Mouse (Mus musculus) spleen, postnatal 0 days (tissue): ENCODE results near the gene 4833423E24Rik. TPM values are rescaled to one million over a fixed set of nuclear protein-coding genes. Genes with fewer than 3 reads are reported as not detected.

Experiments
- polyA plus RNA-seq: library from polyadenylated mRNA; unstranded; fragments of >200 nt; fragmentation: Nextera tagmentation; extraction: Ambion mirVana; gene quantifications from 2 replicates; pipeline ENCODE4 v1.2.1, GENCODE M21; 2015

4833423E24Rik gene
- polyA plus RNA-seq = 0.05 TPM in 1 of 2 replicates, not detected in the other

GRCm38 (mm10) chr2:85518879-85519278 lies at the start of gene 4833423E24Rik:
Gene 4833423E24Rik, minus strand, starts transcription at chr2:85519024.

GRCm38 (mm10) chr2:85443539-85443938 lies 75.3 kb downstream of the 4833423E24Rik start, which contains the start of gene Olfr995:
Gene Olfr995, minus strand, starts transcription at chr2:85443639.

GRCm38 (mm10) chr2:85436351-85436750 lies 82.5 kb downstream of the 4833423E24Rik start, which contains the start of gene Olfr994:
Gene Olfr994, minus strand, starts transcription at chr2:85436451.

Other genes starting within 250 kb of the 4833423E24Rik start
- gene Olfr987, start 179.7 kb downstream of the 4833423E24Rik start, polyA plus RNA-seq = not detected in 2 replicates
- not detected in 2 replicates for gene Olfr988, start 155.8 kb downstream of the 4833423E24Rik start, polyA plus RNA-seq
- gene Olfr992, start 109.6 kb downstream of the 4833423E24Rik start, polyA plus RNA-seq = not detected in 2 replicates
- not detected in 2 replicates for gene Olfr993, start 104.1 kb downstream of the 4833423E24Rik start, polyA plus RNA-seq
- not detected in 2 replicates for gene Olfr994, start 82.6 kb downstream of the 4833423E24Rik start, polyA plus RNA-seq
- gene Olfr995, start 75.4 kb downstream of the 4833423E24Rik start, polyA plus RNA-seq = not detected in 2 replicates
- gene Olfr996, start 60.2 kb upstream of the 4833423E24Rik start, polyA plus RNA-seq = not detected in 2 replicates
- not detected in 2 replicates for gene Olfr998, start 69.9 kb upstream of the 4833423E24Rik start, polyA plus RNA-seq
- not detected in 2 replicates for gene Olfr1000, start 92.9 kb upstream of the 4833423E24Rik start, polyA plus RNA-seq
- not detected in 2 replicates for gene Olfr1002, start 131.7 kb upstream of the 4833423E24Rik start, polyA plus RNA-seq
- gene Olfr154, start 145.4 kb upstream of the 4833423E24Rik start, polyA plus RNA-seq = not detected in 2 replicates
- not detected in 2 replicates for gene Olfr1006, start 159.7 kb upstream of the 4833423E24Rik start, polyA plus RNA-seq
- not detected in 2 replicates for gene Olfr1008, start 170.4 kb upstream of the 4833423E24Rik start, polyA plus RNA-seq
- not detected in 2 replicates for gene Olfr1009, start 196.4 kb upstream of the 4833423E24Rik start, polyA plus RNA-seq
- gene Olfr1012, start 243.7 kb upstream of the 4833423E24Rik start, polyA plus RNA-seq = not detected in 2 replicates
- gene Olfr1013, start 248.1 kb upstream of the 4833423E24Rik start, polyA plus RNA-seq = not detected in 2 replicates